In genomic region chr7:105568988-105569471, GRCm38 (mm10) we compare ENCODE assay signal across 9 mouse cellular contexts. TPM values are rescaled to one million over a fixed set of nuclear protein-coding genes. Genes with fewer than 3 reads are reported as not detected.
DNase-seq lines count a peak whose midpoint lies in the region; ATAC-seq lines count a peak whose summit lies in the region.
"Had no signal": no experiment of that assay in that cellular context is flagged by ENCODE, and none has a peak within 500 bp of the region (broad histone marks: within the 10 kb centered on the region; RNA-seq: fewer than 3 reads in every experiment).

No protein-coding gene starts in this region.

- no peaks in the 10 kb centered on the region; the same call in 1 of the 2 replicates for H3K4me1 ChIP-seq in embryonic facial prominence, embryonic 11.5 days (ENCODE audit: control insufficient read depth, insufficient read depth, low read length)
- peaks cover 7% of the 10 kb centered on the region for H3K4me1 ChIP-seq in intestine, embryonic 15.5 days (replicated peaks)

- DNase-seq in adrenal gland, adult 2 months: peak; percentile 24
- DNase-seq in adrenal gland, adult 8-10 months: no peak
- peak; percentile 73 for DNase-seq in embryonic facial prominence, embryonic 11.5 days (ENCODE audit: low spot score)
- DNase-seq in left cerebral cortex, postnatal 10 days (ENCODE audit: extremely low spot score in 1 of 2, low spot score in 2 of 2): peak; percentile 79 to 86
- peak; percentile 31 for DNase-seq in neural tube, embryonic 10.5 days (ENCODE audit: extremely low spot score, low spot score)
- DNase-seq in gastrocnemius, adult 8-10 months (ENCODE audit: low spot score in 2 of 2): no peak
- DNase-seq in spleen, postnatal 10 days (ENCODE audit: low spot score in 2 of 2): no peak

- intact Hi-C loops in left cerebral cortex, postnatal 10 days (cut with DNase I): no loop called here

- no peak overlapping the region for H3K27ac ChIP-seq in embryonic facial prominence, embryonic 11.5 days (replicated peaks; ENCODE audit: low read depth, low read length)
- no peak overlapping the region for H3K27ac ChIP-seq in intestine, embryonic 15.5 days

- peaks cover 6% of the 10 kb centered on the region for H3K36me3 ChIP-seq in embryonic facial prominence, embryonic 11.5 days (replicated peaks; ENCODE audit: control insufficient read depth, insufficient read depth, low read depth, low read length)
- peaks cover 7% of the 10 kb centered on the region; the same call in 1 of the 2 replicates for H3K36me3 ChIP-seq in intestine, embryonic 15.5 days

- no peak overlapping the region for H3K4me2 ChIP-seq in embryonic facial prominence, embryonic 11.5 days (ENCODE audit: low read depth, low read length)
- H3K4me2 ChIP-seq in intestine, embryonic 15.5 days (replicated peaks): no peak overlapping the region; the same call in 1 of the 2 replicates

- H3K9ac ChIP-seq in embryonic facial prominence, embryonic 11.5 days (replicated peaks; ENCODE audit: low read length): 0 out of 2 replicates have a peak overlapping the region, but pooled peaks have one; percentile 18
- H3K9ac ChIP-seq in intestine, embryonic 15.5 days: no peak overlapping the region

- no peaks in the 10 kb centered on the region for H3K9me3 ChIP-seq in embryonic facial prominence, embryonic 11.5 days (replicated peaks; ENCODE audit: control insufficient read depth, low read length)
- H3K9me3 ChIP-seq in intestine, embryonic 15.5 days: no peaks in the 10 kb centered on the region

- H3K4me3 ChIP-seq in embryonic facial prominence, embryonic 11.5 days (ENCODE audit: low read depth, low read length): no peak overlapping the region
- no peak overlapping the region for H3K4me3 ChIP-seq in intestine, embryonic 15.5 days (replicated peaks)
- H3K4me3 ChIP-seq: erythroblast, embryonic 14.5 days had no signal

- 2% methylated on average over 6 of the region's 6 CpGs for WGBS in embryonic facial prominence, embryonic 11.5 days
- WGBS in intestine, embryonic 15.5 days: 10% methylated on average over 6 of the region's 6 CpGs

- H3K27me3 ChIP-seq in embryonic facial prominence, embryonic 11.5 days (ENCODE audit: control insufficient read depth, insufficient read depth, low read length): no peaks in the 10 kb centered on the region
- no peaks in the 10 kb centered on the region for H3K27me3 ChIP-seq in intestine, embryonic 15.5 days (replicated peaks)

- peak; percentile 88 for ATAC-seq in embryonic facial prominence, embryonic 11.5 days (replicated peaks; ENCODE audit: insufficient number of reproducible peaks, low FRiP score, low TSS enrichment, low read depth)
- peak; percentile 67 for ATAC-seq in intestine, embryonic 15.5 days

RNA-seq across cellular contexts. Expression of gene Apbb1, which starts 12.4 kb away (rescaled TPM):
- 10 to 100 TPM; 12.0 to 22.4 TPM for total RNA-seq in adrenal gland, adult 2 months (2021)
- polyA plus RNA-seq in adrenal gland, adult 2 months (2012; rRNA removed): 49.1 and 61.8 TPM in 2 replicates
- total RNA-seq in adrenal gland, adult 8-10 months (2022): 10 to 100 TPM; 17.3 to 30.8 (median 24.3) TPM
- 59.7 and 68.7 TPM in 2 replicates for polyA plus RNA-seq in embryonic facial prominence, embryonic 11.5 days (2014; fragmentation: Nextera tagmentation; extraction: Ambion mirVana)
- polyA plus RNA-seq in intestine, embryonic 15.5 days (2015; fragmentation: Nextera tagmentation; extraction: Ambion mirVana): 36.6 and 37.8 TPM in 2 replicates
- total RNA-seq in left cerebral cortex, postnatal 10 days (2021): 100 to 1,000 TPM; 422 to 438 TPM
- 1 to 10 TPM; 4.7 to 8.0 (median 6.8) TPM for total RNA-seq in gastrocnemius, adult 8-10 months (2022)

RNA-seq across cellular contexts. Expression of gene Smpd1, which starts 14.9 kb away (rescaled TPM):
- 10 to 100 TPM; 56.2 to 68.5 TPM for total RNA-seq in adrenal gland, adult 2 months (2021)
- polyA plus RNA-seq in adrenal gland, adult 2 months (2012; rRNA removed): 74.0 and 75.4 TPM in 2 replicates
- 10 to 100 TPM; 47.3 to 54.3 (median 51.8) TPM for total RNA-seq in adrenal gland, adult 8-10 months (2022)
- 38.5 and 45.2 TPM in 2 replicates for polyA plus RNA-seq in embryonic facial prominence, embryonic 11.5 days (2014; fragmentation: Nextera tagmentation; extraction: Ambion mirVana)
- 29.0 and 29.4 TPM in 2 replicates for polyA plus RNA-seq in intestine, embryonic 15.5 days (2015; fragmentation: Nextera tagmentation; extraction: Ambion mirVana)
- 100 to 1,000 TPM in 1 of 2 experiments, 10 to 100 TPM in 1; 99.5 to 101 TPM for total RNA-seq in left cerebral cortex, postnatal 10 days (2021)
- 10 to 100 TPM; 47.6 to 60.6 (median 56.7) TPM for total RNA-seq in gastrocnemius, adult 8-10 months (2022)

RNA-seq across cellular contexts. Expression of gene Hpx, which starts 30.9 kb away (rescaled TPM):
- total RNA-seq in adrenal gland, adult 2 months (2021): 1 to 10 TPM in 1 of 2 experiments, under 1 TPM in 1; 0.52 to 7.0 TPM
- 0.25 and 2.0 TPM in 2 replicates for polyA plus RNA-seq in adrenal gland, adult 2 months (2012; rRNA removed)
- 1 to 10 TPM in 1 of 4 experiments, under 1 TPM in 3; 0.52 to 1.3 (median 0.72) TPM for total RNA-seq in adrenal gland, adult 8-10 months (2022)
- 0.14 and 0.59 TPM in 2 replicates for polyA plus RNA-seq in embryonic facial prominence, embryonic 11.5 days (2014; fragmentation: Nextera tagmentation; extraction: Ambion mirVana)
- 3.8 and 4.8 TPM in 2 replicates for polyA plus RNA-seq in intestine, embryonic 15.5 days (2015; fragmentation: Nextera tagmentation; extraction: Ambion mirVana)
- total RNA-seq in left cerebral cortex, postnatal 10 days (2021): not detected
- total RNA-seq in gastrocnemius, adult 8-10 months (2022): under 1 TPM in 1 of 4 experiments, not detected in 3; 0.64 TPM
- polyA plus RNA-seq: erythroblast, embryonic 14.5 days had no signal

Comparison
In these comparisons a context has a peak if more than half of its experiments do, and no peak if none do; other contexts are left out.
1. DNase-seq: peak in adrenal gland, adult 2 months (single experiment), embryonic facial prominence, embryonic 11.5 days (single experiment), left cerebral cortex, postnatal 10 days (2 of 2) and neural tube, embryonic 10.5 days (single experiment); none in adrenal gland, adult 8-10 months (single experiment), gastrocnemius, adult 8-10 months (0 of 2) and spleen, postnatal 10 days (0 of 2).
2. RNA of gene Apbb1, which starts 12.4 kb away (total RNA-seq): 422 to 438 TPM in left cerebral cortex, postnatal 10 days; 17.3 to 30.8 TPM in adrenal gland, adult 8-10 months, 12.0 to 22.4 TPM in adrenal gland, adult 2 months and 4.7 to 8.0 TPM in gastrocnemius, adult 8-10 months; every median in the first group is over 10 times any median in the second.